Mouse (Mus musculus) adrenal gland, adult 8-10 months (tissue): ENCODE results near the gene Cd3e. TPM values are rescaled to one million over a fixed set of nuclear protein-coding genes. Genes with fewer than 3 reads are reported as not detected.

Source experiments
- DNase-seq: peaks from one replicate; pipeline ENCODE4 v3.0.0; 2022
- total RNA-seq, 4 experiments: library from RNA; stranded (reverse); gene quantifications; 2 replicates each; pipeline ENCODE4 v1.2.4; 2022

Cd3e gene
- total RNA-seq, 4 experiments from 2014 or later, result 0.56 to 2.7 (median 1.7) TPM

- DNase-seq, result no peak
Measured at GRCm38 (mm10) chr9:45015841-45016240, 6.4 kb upstream of the Cd3e start.

- DNase-seq, result no peak
Measured at GRCm38 (mm10) chr9:45014879-45015278, 5.5 kb upstream of the Cd3e start.

GRCm38 (mm10) chr9:45011291-45011690 lies 1.9 kb upstream of the Cd3e start:
- DNase-seq, result no peak

GRCm38 (mm10) chr9:45010461-45010860 lies 1.0 kb upstream of the Cd3e start:
- DNase-seq, result no peak

- no peak for DNase-seq
Measured at GRCm38 (mm10) chr9:45008342-45008741, 1.1 kb downstream of the Cd3e start.

- no peak for DNase-seq
Measured at GRCm38 (mm10) chr9:45007404-45007803, 2.0 kb downstream of the Cd3e start.

DNA sequence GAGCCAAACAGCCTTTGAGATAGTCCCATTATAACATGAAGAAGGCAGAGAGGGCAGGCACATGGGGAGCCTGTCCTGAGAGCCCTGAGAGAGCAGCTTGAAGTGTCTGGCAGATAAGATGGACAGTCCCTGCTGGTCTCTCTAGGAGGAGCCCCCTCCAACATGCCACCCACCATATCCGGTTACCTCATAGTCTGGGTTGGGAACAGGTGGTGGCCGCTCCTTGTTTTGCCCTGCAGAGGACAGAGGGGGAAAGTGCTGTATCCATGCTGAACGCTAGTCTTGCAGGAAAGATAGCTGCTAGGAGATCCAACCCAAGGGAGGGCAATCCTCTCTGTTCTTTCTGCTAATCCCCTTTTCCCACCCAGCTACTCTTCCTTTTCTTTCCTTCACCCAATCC lies 9.2 kb downstream of the Cd3e start:
- no peak for DNase-seq

DNA sequence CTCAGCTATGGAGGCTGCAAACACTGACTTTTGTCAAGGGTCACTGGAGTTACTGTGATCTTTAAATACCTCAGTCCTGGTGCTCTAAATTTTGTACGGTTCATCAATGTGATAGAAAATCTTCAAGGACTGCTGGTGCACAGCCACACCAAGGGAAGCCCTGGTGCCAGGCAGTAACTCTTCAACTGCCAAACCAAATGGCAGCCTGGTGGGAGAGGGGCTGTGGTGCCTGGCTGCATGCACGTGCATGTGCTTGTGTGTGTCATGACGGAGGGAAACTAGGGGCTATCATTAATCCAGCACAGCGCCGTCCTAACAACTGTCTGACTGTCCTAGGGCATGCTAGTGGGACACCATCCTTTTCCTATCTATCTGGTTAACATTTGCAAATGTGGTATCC lies 9.7 kb downstream of the Cd3e start:
- no peak for DNase-seq

- no peak for DNase-seq
Measured at GRCm38 (mm10) chr9:44999171-44999570, 10.3 kb downstream of the Cd3e start.

DNA sequence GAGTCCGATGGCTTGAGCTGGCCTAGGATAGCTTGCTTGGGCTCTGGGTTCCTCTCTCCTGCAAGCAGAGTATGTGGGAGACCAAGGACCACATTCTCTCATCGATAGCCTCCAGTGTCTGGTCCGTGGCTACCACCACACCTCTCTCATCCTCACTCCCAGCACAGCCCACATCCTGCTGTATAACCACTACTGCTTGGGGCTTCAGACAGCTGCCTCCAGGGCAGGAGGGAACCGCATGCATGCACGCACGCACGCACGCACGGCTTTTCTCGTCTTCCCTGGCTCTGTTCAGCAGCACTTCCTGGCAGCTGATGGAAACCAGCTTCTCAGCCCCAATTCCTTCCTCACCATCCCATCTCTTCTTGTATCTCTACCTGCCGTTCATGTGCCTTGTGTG lies 11.3 kb downstream of the Cd3e start:
- no peak for DNase-seq

GRCm38 (mm10) chr9:44996590-44996989 lies 12.8 kb downstream of the Cd3e start:
- DNase-seq, result no peak

GRCm38 (mm10) chr9:44994962-44995361 lies 14.5 kb downstream of the Cd3e start:
- no peak for DNase-seq

DNA sequence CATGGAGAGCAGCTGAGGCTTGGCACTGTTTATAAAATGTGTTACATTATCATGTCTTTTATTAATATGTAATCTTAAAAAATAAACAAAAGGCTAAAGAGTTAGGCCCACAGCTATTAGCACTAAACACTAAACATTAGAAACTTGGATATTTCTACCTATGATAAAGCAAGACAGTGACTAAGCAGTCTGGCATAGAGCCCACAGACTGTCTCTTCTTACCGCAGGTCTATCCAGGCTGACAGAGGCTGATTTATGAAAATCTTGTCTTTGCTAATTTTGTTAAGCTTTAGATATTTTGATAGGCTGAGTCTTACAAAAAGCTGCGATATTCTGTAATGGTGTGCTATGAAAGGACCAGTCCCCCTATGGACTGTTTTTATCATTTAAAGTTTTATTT lies 16.2 kb downstream of the Cd3e start:
- no peak for DNase-seq

- DNase-seq, result no peak
Measured at GRCm38 (mm10) chr9:44992271-44992670, 17.2 kb downstream of the Cd3e start.

DNA sequence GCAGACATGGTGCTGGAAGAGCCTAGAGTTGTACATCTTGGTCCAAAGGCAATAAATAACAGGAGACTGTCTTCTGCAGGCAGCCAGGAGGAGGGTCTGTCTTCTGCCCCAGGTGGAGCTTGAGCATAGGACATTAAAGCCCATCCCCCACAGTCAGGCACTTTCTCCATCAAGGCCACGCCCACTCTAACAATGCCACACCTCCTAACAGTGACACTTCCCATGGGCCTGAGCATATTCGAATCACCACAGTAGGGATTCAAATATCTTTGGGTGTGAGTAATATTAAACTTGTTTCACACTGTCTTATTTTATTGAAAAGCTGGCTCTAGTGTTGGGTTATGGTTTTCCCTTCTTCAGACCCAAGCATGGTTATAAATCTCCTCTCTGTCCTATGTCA lies 17.6 kb downstream of the Cd3e start:
- DNase-seq, result no peak

DNA sequence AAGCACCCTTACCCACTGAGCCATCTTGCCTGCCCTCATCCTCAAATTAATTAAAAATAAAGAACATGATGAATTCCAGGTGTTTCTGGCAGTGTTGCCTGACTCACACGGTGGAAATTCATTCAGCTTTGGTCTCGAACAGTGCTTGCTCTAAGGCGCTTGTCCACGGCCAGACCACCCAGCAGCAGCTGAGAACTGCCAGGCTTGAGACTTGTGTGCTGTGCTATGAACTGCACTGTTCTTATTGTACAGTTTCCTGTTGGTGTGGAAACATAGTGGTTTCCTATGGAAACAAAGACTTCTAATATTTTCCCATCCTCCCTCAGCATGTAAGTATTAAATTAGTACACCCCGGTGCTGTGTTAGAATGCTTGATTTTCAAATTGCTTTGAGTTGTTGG lies 22.5 kb downstream of the Cd3e start:
- DNase-seq, result no peak

DNA sequence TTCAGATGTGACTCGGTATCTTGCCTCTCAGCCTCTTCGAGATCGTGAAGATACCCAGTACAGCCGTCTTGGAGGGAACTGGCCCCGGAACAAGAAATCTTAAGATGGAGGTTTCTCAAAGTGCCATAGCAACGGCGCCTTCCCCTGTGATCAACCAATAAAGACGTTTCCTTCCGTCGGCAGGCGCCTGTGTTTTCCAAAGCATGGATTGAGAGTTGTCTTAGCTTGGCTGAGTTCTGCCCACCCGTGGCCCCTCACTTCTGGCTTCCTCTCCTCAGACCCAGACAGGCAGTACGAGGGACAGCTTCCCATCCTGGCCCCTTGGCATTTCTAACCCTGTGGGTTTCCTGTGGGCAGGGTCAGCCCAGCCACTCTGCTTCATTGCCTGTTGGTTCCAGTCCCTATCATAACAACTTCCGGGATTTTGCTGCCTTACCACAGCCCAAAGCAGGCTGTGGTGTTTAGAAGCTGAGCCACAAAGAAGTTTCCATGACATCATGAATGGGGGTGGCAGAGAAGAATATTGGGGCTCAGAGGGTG lies 23.1 kb downstream of the Cd3e start:
- no peak for DNase-seq

DNA sequence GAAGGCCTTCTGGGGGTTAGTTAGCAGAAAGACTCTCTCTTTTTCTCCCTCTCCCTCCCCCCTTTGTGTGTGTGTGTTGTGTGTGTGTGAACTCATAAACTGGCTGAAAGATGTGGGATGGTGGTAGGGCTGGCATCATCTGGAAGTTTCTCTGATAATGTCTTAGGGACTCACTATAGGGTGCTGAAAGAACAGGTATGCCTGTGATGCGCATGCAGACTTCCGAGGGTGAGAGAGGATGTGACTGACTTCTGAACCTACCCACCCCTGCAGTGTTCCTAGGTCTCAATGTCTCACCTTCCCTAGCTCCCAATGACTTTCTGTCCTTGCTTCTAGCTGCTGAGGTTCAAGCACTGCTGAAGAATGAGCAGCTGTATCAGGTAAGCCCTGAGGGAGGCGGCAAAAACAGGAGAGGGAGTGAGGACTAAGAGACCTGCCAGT lies 23.7 kb downstream of the Cd3e start:
- no peak for DNase-seq

DNA sequence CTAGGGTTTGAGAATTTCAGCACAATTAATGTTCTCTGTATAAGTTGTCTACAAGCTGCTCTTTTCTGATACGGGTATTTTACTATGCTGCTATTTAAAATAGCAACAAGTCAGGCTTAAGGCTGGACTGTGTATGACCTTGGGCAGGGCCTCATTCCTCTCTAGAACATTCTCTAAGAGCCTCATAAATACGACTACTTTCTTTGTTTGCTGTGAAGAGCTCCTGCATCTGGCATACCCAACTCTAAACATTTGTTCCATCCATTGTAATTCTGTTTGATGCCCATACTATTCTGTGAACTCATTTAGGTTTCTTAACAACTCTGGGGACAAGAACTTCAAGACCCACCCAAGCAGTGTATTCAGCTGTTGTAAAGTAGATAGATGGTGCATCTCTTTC lies 26.4 kb downstream of the Cd3e start:
- no peak for DNase-seq

DNA sequence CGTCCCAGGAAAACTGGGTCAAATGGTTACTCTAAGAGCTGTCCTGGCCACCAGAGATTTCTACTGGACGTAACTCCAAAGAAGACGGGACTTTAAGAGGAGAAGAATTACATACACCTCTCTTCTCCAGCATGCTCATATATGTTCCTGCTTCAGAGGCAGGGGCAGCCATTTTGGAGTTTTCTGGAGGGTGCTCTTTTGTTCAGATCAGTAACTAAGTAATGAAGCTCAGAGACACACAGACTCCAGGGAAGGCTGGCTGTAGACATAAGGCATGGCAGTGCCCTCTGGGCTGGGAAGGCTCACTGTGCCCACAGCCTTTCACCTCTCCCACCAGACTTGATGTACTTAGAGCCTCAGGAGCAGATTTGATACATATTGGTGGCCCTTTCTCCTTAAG lies 26.9 kb downstream of the Cd3e start:
- no peak for DNase-seq

- DNase-seq, result no peak
Measured at GRCm38 (mm10) chr9:44982081-44982480, 27.3 kb downstream of the Cd3e start.

GRCm38 (mm10) chr9:44981676-44982075 lies 27.8 kb downstream of the Cd3e start, which contains the start of gene Cd3d:
Cd3d (plus strand) TSS chr9:44981786.
- no peak for DNase-seq

GRCm38 (mm10) chr9:44981104-44981503 lies 28.3 kb downstream of the Cd3e start:
- DNase-seq, result no peak

GRCm38 (mm10) chr9:44980242-44980641 lies 29.2 kb downstream of the Cd3e start, which contains the start of gene Cd3g:
Cd3g (minus strand) TSS chr9:44980431.
- no peak for DNase-seq

GRCm38 (mm10) chr9:44979806-44980205 lies 29.6 kb downstream of the Cd3e start:
- no peak for DNase-seq
